Mouse (Mus musculus): ENCODE results near the gene Ptprm. TPM values are rescaled to one million over a fixed set of nuclear protein-coding genes. Genes with fewer than 3 reads are reported as not detected.

Ptprm gene
- polyA plus RNA-seq, 1 experiment from 2014 or later = 14.3 TPM

GRCm38 (mm10) chr17:67054202-67054601, 300.1 kb downstream of the Ptprm start:
- H3K9me3 ChIP-seq = no peaks in the 10 kb centered on the region
- H3K27me3 ChIP-seq = no peaks in the 10 kb centered on the region
- 0 out of 2 replicates have a peak, but pooled peaks cover 3% of the 10 kb centered on the region for H3K4me1 ChIP-seq
- no peak overlapping the region for H3K4me2 ChIP-seq
- H3K4me3 ChIP-seq = no peak overlapping the region
- WGBS = 84% methylated on average over 10 of the region's 10 CpGs
- H3K9ac ChIP-seq = no peak overlapping the region
- H3K27ac ChIP-seq = no peak overlapping the region
- no peaks in the 10 kb centered on the region for H3K36me3 ChIP-seq
- ATAC-seq (ENCODE audit: insufficient number of reproducible peaks, insufficient read depth, low FRiP score, low TSS enrichment, low read depth) = no peak

GRCm38 (mm10) chr17:67052624-67053314, 301.5 kb downstream of the Ptprm start:
- 0 out of 2 replicates have a peak, but pooled peaks cover 3% of the 10 kb centered on the region for H3K4me1 ChIP-seq
- no peaks in the 10 kb centered on the region for H3K9me3 ChIP-seq
- no peak overlapping the region for H3K27ac ChIP-seq
- WGBS = 68% methylated on average over 11 of the region's 11 CpGs
- no peaks in the 10 kb centered on the region for H3K27me3 ChIP-seq
- no peak overlapping the region for H3K4me2 ChIP-seq
- no peak overlapping the region for H3K9ac ChIP-seq
- no peak for ATAC-seq (ENCODE audit: insufficient number of reproducible peaks, insufficient read depth, low FRiP score, low TSS enrichment, low read depth)
- H3K4me3 ChIP-seq = no peak overlapping the region
- H3K36me3 ChIP-seq = no peaks in the 10 kb centered on the region

GRCm38 (mm10) chr17:67047697-67048096, 306.6 kb downstream of the Ptprm start:
- 63% methylated on average over 4 of the region's 4 CpGs for WGBS

GRCm38 (mm10) chr17:67038558-67038957, 315.7 kb downstream of the Ptprm start:
- Histone ChIP-seq H3K4me2 (no peak overlapping the region), H3K27ac (no peak overlapping the region), H3K4me3 (no peak overlapping the region), H3K9ac (no peak overlapping the region), H3K4me1 (no peaks in the 10 kb centered on the region), H3K36me3 (no peaks in the 10 kb centered on the region), H3K9me3 (no peaks in the 10 kb centered on the region), H3K27me3 (no peaks in the 10 kb centered on the region)
- ATAC-seq (ENCODE audit: insufficient number of reproducible peaks, insufficient read depth, low FRiP score, low TSS enrichment, low read depth) = no peak
- 76% methylated on average over 6 of the region's 6 CpGs for WGBS

More at GRCm38 (mm10) chr17:67047697-67048096, 306.6 kb downstream of the Ptprm start:
- no peaks in the 10 kb centered on the region for H3K36me3 ChIP-seq
- H3K4me2 ChIP-seq = no peak overlapping the region
- no peak overlapping the region for H3K9ac ChIP-seq
- H3K27ac ChIP-seq = no peak overlapping the region
- H3K4me1 ChIP-seq = no peaks in the 10 kb centered on the region
- H3K27me3 ChIP-seq = no peaks in the 10 kb centered on the region
- no peak overlapping the region for H3K4me3 ChIP-seq
- no peak for ATAC-seq (ENCODE audit: insufficient number of reproducible peaks, insufficient read depth, low FRiP score, low TSS enrichment, low read depth)
- no peaks in the 10 kb centered on the region for H3K9me3 ChIP-seq

GRCm38 (mm10) chr17:67033547-67033946, 320.7 kb downstream of the Ptprm start:
- no peaks in the 10 kb centered on the region for H3K9me3 ChIP-seq
- no peak overlapping the region for H3K27ac ChIP-seq
- H3K36me3 ChIP-seq = no peaks in the 10 kb centered on the region

GRCm38 (mm10) chr17:67032021-67032420, 322.2 kb downstream of the Ptprm start:
- no peaks in the 10 kb centered on the region for H3K9me3 ChIP-seq
- H3K27me3 ChIP-seq = no peaks in the 10 kb centered on the region
- ATAC-seq (ENCODE audit: insufficient number of reproducible peaks, insufficient read depth, low FRiP score, low TSS enrichment, low read depth) = no peak
- H3K36me3 ChIP-seq = no peaks in the 10 kb centered on the region
- no peak overlapping the region for H3K27ac ChIP-seq
- H3K4me3 ChIP-seq = no peak overlapping the region
- 80% methylated on average over 6 of the region's 6 CpGs for WGBS
- no peak overlapping the region for H3K9ac ChIP-seq
- no peak overlapping the region for H3K4me2 ChIP-seq
- no peaks in the 10 kb centered on the region for H3K4me1 ChIP-seq

More at GRCm38 (mm10) chr17:67033547-67033946, 320.7 kb downstream of the Ptprm start:
- WGBS = 72% methylated on average over 3 of the region's 3 CpGs
- H3K4me2 ChIP-seq = no peak overlapping the region
- H3K4me3 ChIP-seq = no peak overlapping the region
- no peak overlapping the region for H3K9ac ChIP-seq
- H3K4me1 ChIP-seq = no peaks in the 10 kb centered on the region
- ATAC-seq (ENCODE audit: insufficient number of reproducible peaks, insufficient read depth, low FRiP score, low TSS enrichment, low read depth) = no peak
- H3K27me3 ChIP-seq = no peaks in the 10 kb centered on the region

- no peaks in the 10 kb centered on the region for H3K27me3 ChIP-seq
- ATAC-seq (ENCODE audit: insufficient number of reproducible peaks, insufficient read depth, low FRiP score, low TSS enrichment, low read depth) = no peak
- H3K9me3 ChIP-seq = no peaks in the 10 kb centered on the region
- H3K4me2 ChIP-seq = no peak overlapping the region
- no peak overlapping the region for H3K9ac ChIP-seq
- 82% methylated on average over 4 of the region's 4 CpGs for WGBS
- no peak overlapping the region for H3K4me3 ChIP-seq
- no peaks in the 10 kb centered on the region for H3K36me3 ChIP-seq
- no peak overlapping the region for H3K27ac ChIP-seq
- H3K4me1 ChIP-seq = no peaks in the 10 kb centered on the region
Observed at GRCm38 (mm10) chr17:67031341-67031740, 322.9 kb downstream of the Ptprm start.

- Histone ChIP-seq H3K9me3 (no peaks in the 10 kb centered on the region), H3K27ac (no peak overlapping the region), H3K36me3 (no peaks in the 10 kb centered on the region), H3K4me2 (no peak overlapping the region), H3K4me3 (no peak overlapping the region), H3K4me1 (no peaks in the 10 kb centered on the region), H3K9ac (no peak overlapping the region), H3K27me3 (no peaks in the 10 kb centered on the region)
- WGBS = 87% methylated on average over 9 of the region's 9 CpGs
- ATAC-seq (ENCODE audit: insufficient number of reproducible peaks, insufficient read depth, low FRiP score, low TSS enrichment, low read depth) = no peak
Observed at GRCm38 (mm10) chr17:67027274-67027673, 327.0 kb downstream of the Ptprm start.

- no peak overlapping the region for H3K4me2 ChIP-seq
- H3K27me3 ChIP-seq = no peaks in the 10 kb centered on the region
Observed at GRCm38 (mm10) chr17:67016501-67016900, 337.8 kb downstream of the Ptprm start.

GRCm38 (mm10) chr17:67013217-67013616, 341.0 kb downstream of the Ptprm start:
- Histone ChIP-seq H3K27me3 (no peaks in the 10 kb centered on the region), H3K4me1 (peaks cover 6% of the 10 kb centered on the region), H3K4me2 (no peak overlapping the region), H3K4me3 (no peak overlapping the region), H3K9ac (no peak overlapping the region), H3K36me3 (no peaks in the 10 kb centered on the region), H3K27ac (no peak overlapping the region), H3K9me3 (no peaks in the 10 kb centered on the region)
- ATAC-seq (ENCODE audit: insufficient number of reproducible peaks, insufficient read depth, low FRiP score, low TSS enrichment, low read depth) = no peak
- WGBS = 72% methylated on average over 6 of the region's 6 CpGs

More at GRCm38 (mm10) chr17:67016501-67016900, 337.8 kb downstream of the Ptprm start:
- Histone ChIP-seq H3K9me3 (no peaks in the 10 kb centered on the region), H3K4me3 (no peak overlapping the region), H3K27ac (no peak overlapping the region), H3K36me3 (no peaks in the 10 kb centered on the region), H3K9ac (no peak overlapping the region), H3K4me1 (peaks cover 21% of the 10 kb centered on the region)
- WGBS = 44% methylated on average over 6 of the region's 6 CpGs
- ATAC-seq (ENCODE audit: insufficient number of reproducible peaks, insufficient read depth, low FRiP score, low TSS enrichment, low read depth) = no peak

- Histone ChIP-seq H3K27ac (no peak overlapping the region), H3K9ac (no peak overlapping the region), H3K4me1 (peaks cover 6% of the 10 kb centered on the region), H3K9me3 (no peaks in the 10 kb centered on the region), H3K36me3 (no peaks in the 10 kb centered on the region), H3K4me2 (no peak overlapping the region), H3K4me3 (no peak overlapping the region), H3K27me3 (no peaks in the 10 kb centered on the region)
- 91% methylated on average over 6 of the region's 6 CpGs for WGBS
- no peak for ATAC-seq (ENCODE audit: insufficient number of reproducible peaks, insufficient read depth, low FRiP score, low TSS enrichment, low read depth)
Observed at GRCm38 (mm10) chr17:67011836-67012583, 342.2 kb downstream of the Ptprm start.

GRCm38 (mm10) chr17:67010136-67010535, 344.1 kb downstream of the Ptprm start:
- 83% methylated on average over 4 of the region's 4 CpGs for WGBS
- no peak for ATAC-seq (ENCODE audit: insufficient number of reproducible peaks, insufficient read depth, low FRiP score, low TSS enrichment, low read depth)

More at GRCm38 (mm10) chr17:67010136-67010535, 344.1 kb downstream of the Ptprm start:
- no peak overlapping the region for H3K4me3 ChIP-seq
- no peak overlapping the region for H3K4me2 ChIP-seq
- H3K36me3 ChIP-seq = no peaks in the 10 kb centered on the region
- H3K4me1 ChIP-seq = no peaks in the 10 kb centered on the region
- H3K9me3 ChIP-seq = no peaks in the 10 kb centered on the region
- H3K27ac ChIP-seq = no peak overlapping the region
- H3K9ac ChIP-seq = no peak overlapping the region
- no peaks in the 10 kb centered on the region for H3K27me3 ChIP-seq

All from embryonic facial prominence, embryonic 13.5 days (tissue).